Mouse (Mus musculus): ENCODE results near the gene Wnt3. TPM values are rescaled to one million over a fixed set of nuclear protein-coding genes. Genes with fewer than 3 reads are reported as not detected.

Gene Wnt3
- total and polyA plus RNA-seq, 3 experiments: 0.04 TPM; not detected in 2

GRCm38 (mm10) chr11:103827201-103827600, 53.3 kb downstream of the Wnt3 start:
- Histone ChIP-seq H3K36me3 (replicated peaks in 1 of 2; ENCODE audit: control insufficient read depth in 1 of 2, insufficient read depth in 1 of 2, low read length in 1 of 2) (peaks cover 44 to 94% of the 10 kb centered on the region in 2 experiments), H3K9ac (ENCODE audit: insufficient read depth, low read depth) (no peak overlapping the region), H3K9me3 (replicated peaks; ENCODE audit: low read length) (no peaks in the 10 kb centered on the region), H3K4me1 (ENCODE audit: control insufficient read depth in 1 of 2, insufficient read depth in 2 of 2) (no peaks in the 10 kb centered on the region), H3K27ac (ENCODE audit: insufficient read depth, low read depth) (no peak overlapping the region), H3K27me3 (replicated peaks) (no peaks in the 10 kb centered on the region), H3K79me2 (replicated peaks; ENCODE audit: control insufficient read depth, extremely low read depth, insufficient read depth, poor library complexity, severe bottlenecking) (no peaks in the 10 kb centered on the region), H3K4me3 (replicated peaks in 1 of 3; ENCODE audit: low read depth in 2 of 3, low read length in 2 of 3, poor library complexity in 1 of 3) (no peak overlapping the region), H3K4me2 (ENCODE audit: insufficient read depth, low read depth, poor library complexity, severe bottlenecking) (no peak overlapping the region)
- no peak for DNase-seq (ENCODE audit: extremely low read depth)
- in situ Hi-C loops (cut with MboI; ENCODE audit: low pct_ligation_motif_present, low pct_unique_long_range_greater_than_20kb, low sequenced_read_pairs): no loop called here
- dilution Hi-C loops (cut with MboI; ENCODE audit: extremely low pct_ligation_motif_present, extremely low pct_unique_long_range_greater_than_20kb, low sequenced_read_pairs): no loop called here
- TF ChIP-seq TBP (conservative IDR thresholded peaks at IDR 0.05; ENCODE audit: low read depth, low read length): no peak
- no peak for TF ChIP-seq PAX5 (IDR thresholded peaks at IDR 0.05; ENCODE audit: low read length)
- TF ChIP-seq POLR2AphosphoS2 (IDR thresholded peaks at IDR 0.05; ENCODE audit: low read depth, low read length): no peak
- TF ChIP-seq MAZ (IDR thresholded peaks at IDR 0.05; ENCODE audit: low read depth, low read length): no peak
- no peak for TF ChIP-seq HCFC1 (IDR thresholded peaks at IDR 0.05; ENCODE audit: low read depth, low read length)
- TF ChIP-seq ELF1 (IDR thresholded peaks at IDR 0.05; ENCODE audit: low read depth, low read length): no peak
- no peak for TF ChIP-seq JUND (conservative IDR thresholded peaks at IDR 0.05; ENCODE audit: low read depth, low read length)
- no peak for TF ChIP-seq RAD21 (IDR thresholded peaks at IDR 0.05; ENCODE audit: low read depth, low read length)
- TF ChIP-seq MXI1 (IDR thresholded peaks at IDR 0.05; ENCODE audit: low read depth, low read length): no peak
- no peak for TF ChIP-seq MAFK (IDR thresholded peaks at IDR 0.05; ENCODE audit: insufficient replicate concordance, low read length)

DNA sequence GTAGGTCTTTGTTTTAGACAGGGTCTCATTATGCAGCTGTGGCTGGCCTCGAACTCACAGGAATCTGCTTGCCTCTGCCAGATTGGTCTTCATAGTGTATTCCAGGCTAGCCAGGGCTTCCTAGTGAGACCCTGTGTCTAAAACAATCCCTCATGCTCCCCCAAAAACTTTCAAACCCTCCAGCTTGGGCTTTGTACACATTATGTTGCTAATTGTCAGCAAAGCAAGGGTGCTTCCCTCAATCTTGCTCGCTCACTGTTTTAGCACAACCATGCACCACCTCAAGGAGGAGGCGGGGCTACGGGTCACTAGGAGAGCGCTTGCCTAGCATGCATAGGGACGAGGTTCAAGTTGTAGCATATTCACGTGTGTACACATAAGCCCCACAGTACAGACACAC, 54.9 kb downstream of the Wnt3 start:
- H3K4me2 ChIP-seq (ENCODE audit: insufficient read depth, low read depth, poor library complexity, severe bottlenecking): no peak overlapping the region
- no peak overlapping the region for H3K4me3 ChIP-seq (replicated peaks in 1 of 3; ENCODE audit: low read depth in 2 of 3, low read length in 2 of 3, poor library complexity in 1 of 3)
- in situ Hi-C loops (cut with MboI; ENCODE audit: low pct_ligation_motif_present, low pct_unique_long_range_greater_than_20kb, low sequenced_read_pairs) (no loop called here), dilution Hi-C loops (cut with MboI; ENCODE audit: extremely low pct_ligation_motif_present, extremely low pct_unique_long_range_greater_than_20kb, low sequenced_read_pairs) (no loop called here)
- no peak overlapping the region for H3K27ac ChIP-seq (ENCODE audit: insufficient read depth, low read depth)
- H3K36me3 ChIP-seq (replicated peaks in 1 of 2; ENCODE audit: control insufficient read depth in 1 of 2, insufficient read depth in 1 of 2, low read length in 1 of 2): peaks cover 32 to 94% of the 10 kb centered on the region in 2 experiments
- no peaks in the 10 kb centered on the region for H3K79me2 ChIP-seq (replicated peaks; ENCODE audit: control insufficient read depth, extremely low read depth, insufficient read depth, poor library complexity, severe bottlenecking)
- DNase-seq (ENCODE audit: extremely low read depth): no peak
- H3K4me1 ChIP-seq (ENCODE audit: control insufficient read depth in 1 of 2, insufficient read depth in 2 of 2): no peaks in the 10 kb centered on the region
- TF ChIP-seq JUN (IDR thresholded peaks at IDR 0.05; ENCODE audit: insufficient read depth, low read depth, low read length) (no peak), ETS1 (conservative IDR thresholded peaks at IDR 0.05; ENCODE audit: low read depth, low read length) (no peak), ZC3H11A (IDR thresholded peaks at IDR 0.05; ENCODE audit: low read depth, low read length) (no peak), RAD21 (IDR thresholded peaks at IDR 0.05; ENCODE audit: low read depth, low read length) (no peak), ZMIZ1 (IDR thresholded peaks at IDR 0.05; ENCODE audit: low read depth, low read length) (no peak), ZKSCAN1 (IDR thresholded peaks at IDR 0.05; ENCODE audit: borderline replicate concordance, low read depth, low read length) (no peak), USF2 (conservative IDR thresholded peaks at IDR 0.05; ENCODE audit: low read depth, low read length) (no peak), UBTF (IDR thresholded peaks at IDR 0.05; ENCODE audit: low read depth, low read length) (no peak), TBP (conservative IDR thresholded peaks at IDR 0.05; ENCODE audit: low read depth, low read length) (no peak), PAX5 (IDR thresholded peaks at IDR 0.05; ENCODE audit: low read length) (no peak), NELFE (IDR thresholded peaks at IDR 0.05; ENCODE audit: low read depth, low read length) (no peak), POLR2A (IDR thresholded peaks at IDR 0.05; ENCODE audit: low read depth, low read length) (no peak), IRF4 (IDR thresholded peaks at IDR 0.05; ENCODE audit: low read depth, low read length) (no peak), ELF1 (IDR thresholded peaks at IDR 0.05; ENCODE audit: low read depth, low read length) (no peak), CHD1 (IDR thresholded peaks at IDR 0.05; ENCODE audit: low read depth, low read length) (no peak)
- H3K9ac ChIP-seq (ENCODE audit: insufficient read depth, low read depth): no peak overlapping the region
- H3K27me3 ChIP-seq (replicated peaks): no peaks in the 10 kb centered on the region
- H3K9me3 ChIP-seq (replicated peaks; ENCODE audit: low read length): no peaks in the 10 kb centered on the region
